Mouse (Mus musculus) megakaryocyte, embryonic 14.5 days (primary cell): ENCODE measurements around the gene Tnip2.

Experiments used
- FLI1 ChIP-seq: IDR thresholded peaks from 2 replicates; pipeline ENCODE4 v1.6.1; 2012; ENCODE audit warnings: low read length, inconsistent platforms, mixed read lengths
- GATA1 ChIP-seq: IDR thresholded peaks from 3 replicates; pipeline ENCODE4 v1.6.1; 2012; ENCODE audit warnings: mixed read lengths, low read length, inconsistent platforms, borderline replicate concordance

DNA sequence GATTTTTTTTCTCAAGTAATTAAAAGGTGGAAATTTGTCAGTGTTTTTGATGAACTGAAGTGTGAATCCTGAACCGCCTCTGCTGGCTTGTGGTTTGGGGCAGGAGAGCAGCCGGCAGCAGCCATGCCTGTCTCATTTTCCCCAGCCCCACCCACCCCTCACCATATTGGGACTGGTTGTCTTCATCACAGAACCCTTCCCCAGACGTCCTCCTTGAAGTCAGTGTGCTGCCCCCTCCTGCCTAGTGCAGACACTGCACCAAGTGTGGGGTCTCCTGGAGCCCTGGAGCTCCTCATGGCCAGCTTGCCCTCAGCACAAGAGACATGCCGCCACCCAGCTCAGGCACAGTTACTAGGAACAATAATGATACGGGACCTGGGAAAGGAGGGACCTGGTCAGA is 24.7 kb upstream of the Tnip2 start:
- no peak for TF ChIP-seq GATA1
- no peak for TF ChIP-seq FLI1
